Mouse (Mus musculus) embryo, embryonic 10 days (tissue): ENCODE results near the gene Atp2c2.

Experiments
- DNase-seq: peaks from one replicate; pipeline ENCODE4 v3.0.0-alpha.2; 2015; ENCODE audit warnings: low spot score

Gene Atp2c2

DNA sequence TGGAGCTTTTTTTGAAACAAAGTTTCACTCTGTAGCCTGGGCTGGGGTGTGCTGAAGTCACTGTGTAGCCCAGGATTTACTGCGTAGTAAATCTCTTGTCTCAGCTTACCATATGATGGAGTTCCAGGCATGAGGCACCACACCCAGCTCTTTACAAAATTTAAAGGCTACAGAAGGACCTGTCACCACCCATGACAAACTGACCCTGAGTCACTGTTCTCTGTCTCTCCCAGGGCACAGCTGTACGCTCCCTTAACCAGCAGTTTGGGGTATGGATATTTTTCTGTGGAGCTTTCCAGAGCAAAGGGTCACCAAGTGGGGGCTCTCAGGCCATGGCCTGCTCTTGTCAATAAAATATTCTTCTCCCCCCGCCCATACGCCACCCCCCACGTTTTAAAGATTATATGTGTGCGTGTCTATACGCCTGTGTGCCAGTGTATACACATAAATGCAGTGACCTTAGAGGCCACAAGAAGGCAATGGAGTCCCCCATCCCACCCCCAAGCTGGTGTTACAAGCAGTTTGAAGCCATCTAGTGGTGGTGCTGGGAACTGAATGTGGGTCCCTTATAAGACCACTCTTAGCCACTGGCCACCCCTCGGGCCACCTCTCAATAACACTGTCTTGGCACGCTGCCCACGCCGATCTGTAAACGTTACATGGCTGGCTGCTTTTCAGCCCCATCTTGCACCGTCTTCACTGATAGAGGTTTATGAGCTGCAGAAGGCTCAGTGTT is 43.6 kb downstream of the Atp2c2 start:
- peak; percentile 85 for DNase-seq

DNA sequence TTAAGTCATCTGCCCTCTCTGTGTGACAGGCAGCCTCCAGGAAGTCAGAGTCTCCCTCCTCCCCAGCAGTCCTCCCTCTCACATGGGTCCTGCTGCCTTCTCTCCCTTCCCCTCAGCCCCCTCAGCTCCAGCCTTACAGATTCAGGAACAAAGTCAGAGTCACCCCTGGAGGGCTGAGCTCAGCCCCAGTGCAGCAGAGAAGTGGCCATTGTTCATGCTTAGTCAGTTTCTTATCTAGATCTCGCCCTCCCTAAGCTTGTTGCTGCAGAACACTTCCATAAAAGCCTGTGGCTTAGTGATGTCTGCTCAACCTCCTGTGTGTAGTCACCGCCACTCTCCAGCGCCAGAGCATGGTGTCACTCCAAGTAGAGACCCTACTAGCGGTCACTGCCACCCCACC is 44.8 kb downstream of the Atp2c2 start:
- DNase-seq, result no peak

GRCm38 (mm10) chr8:119755238-119756146 is 55.7 kb downstream of the Atp2c2 start:
- DNase-seq, result peak; percentile 15

DNA sequence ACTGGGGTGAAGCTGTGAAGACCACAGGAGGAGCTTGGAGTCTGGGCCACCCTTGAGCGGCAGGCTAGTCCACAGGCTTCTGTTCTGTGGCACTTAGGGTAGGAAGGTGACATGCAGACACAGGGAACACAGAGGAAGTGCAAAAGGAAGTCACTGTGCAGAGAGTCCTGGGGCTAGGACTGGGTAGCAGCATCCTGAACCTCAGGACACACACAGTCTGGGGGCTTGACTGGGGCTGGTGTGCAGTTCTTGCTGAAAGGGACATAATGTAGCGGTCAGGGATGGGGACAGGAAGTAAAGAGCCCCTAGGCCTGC is 56.3 kb downstream of the Atp2c2 start:
- DNase-seq, result no peak

DNA sequence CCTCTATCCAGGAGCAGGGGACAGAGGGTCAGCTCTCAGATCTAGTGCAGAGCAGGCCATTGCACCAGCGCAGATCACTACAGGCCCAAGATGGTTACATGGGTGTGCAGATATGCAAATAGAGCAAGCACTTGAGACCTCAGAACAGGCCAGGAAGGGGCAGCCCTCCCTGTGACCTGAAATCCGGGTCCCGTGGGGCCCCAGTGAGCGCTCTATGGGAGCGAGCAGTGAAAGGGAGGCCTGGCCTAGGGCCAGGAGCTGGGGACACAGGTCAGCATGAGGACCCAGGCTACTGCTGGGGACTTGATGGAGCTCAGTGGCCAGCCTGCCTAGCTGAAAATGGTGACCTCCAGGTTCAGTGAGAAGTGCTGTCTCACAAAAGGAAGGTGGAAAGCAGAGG is 56.7 kb downstream of the Atp2c2 start:
- no peak for DNase-seq

GRCm38 (mm10) chr8:119761692-119762091 is 61.9 kb downstream of the Atp2c2 start:
- no peak for DNase-seq

DNA sequence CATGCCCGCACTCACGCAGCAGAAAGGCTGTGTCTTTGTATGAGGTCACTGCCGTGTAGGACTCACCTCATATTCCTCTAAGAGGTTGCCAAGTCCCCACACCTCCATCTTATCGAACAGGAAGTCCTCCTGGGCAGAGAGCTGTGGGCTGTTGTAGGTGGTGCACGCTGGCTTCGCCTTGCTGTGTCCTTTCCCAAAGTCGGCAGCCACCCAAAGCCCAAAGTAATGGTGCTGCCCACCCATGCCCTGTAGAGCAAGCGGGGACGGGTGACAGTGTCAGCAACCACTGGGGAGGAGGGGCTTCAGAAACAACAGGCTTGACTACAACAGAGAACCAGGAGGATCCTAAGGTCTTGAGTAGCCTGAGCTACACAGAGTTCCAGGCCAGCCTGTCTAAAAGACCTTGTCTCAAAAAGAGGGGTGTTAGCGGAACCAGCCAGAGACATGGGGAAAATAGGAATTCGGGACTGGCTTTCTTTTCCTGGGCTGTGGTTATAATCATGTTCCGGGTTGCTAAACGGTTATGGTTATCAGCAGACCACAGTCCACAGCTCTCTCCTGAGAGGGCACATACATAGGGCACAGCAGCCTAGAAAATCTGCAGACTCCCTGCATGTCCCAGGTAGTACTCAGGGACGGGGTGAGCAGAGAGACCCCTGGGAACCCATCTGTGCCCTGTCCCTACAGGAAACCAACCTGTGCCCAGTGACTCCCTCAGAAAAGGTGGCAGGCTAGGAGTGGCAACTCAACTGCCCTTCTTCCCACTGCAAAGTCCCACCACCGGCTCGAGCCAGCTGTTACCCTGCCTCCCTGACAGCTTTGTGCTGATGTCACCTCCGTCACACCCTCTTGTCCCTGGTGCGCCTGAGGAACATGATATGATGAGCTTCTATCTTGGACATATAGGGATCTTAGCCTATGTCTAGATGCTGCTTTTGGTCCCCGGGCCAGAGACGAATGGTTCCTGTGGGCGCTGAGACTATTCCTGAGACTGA is 62.7 kb downstream of the Atp2c2 start:
- no peak for DNase-seq

DNA sequence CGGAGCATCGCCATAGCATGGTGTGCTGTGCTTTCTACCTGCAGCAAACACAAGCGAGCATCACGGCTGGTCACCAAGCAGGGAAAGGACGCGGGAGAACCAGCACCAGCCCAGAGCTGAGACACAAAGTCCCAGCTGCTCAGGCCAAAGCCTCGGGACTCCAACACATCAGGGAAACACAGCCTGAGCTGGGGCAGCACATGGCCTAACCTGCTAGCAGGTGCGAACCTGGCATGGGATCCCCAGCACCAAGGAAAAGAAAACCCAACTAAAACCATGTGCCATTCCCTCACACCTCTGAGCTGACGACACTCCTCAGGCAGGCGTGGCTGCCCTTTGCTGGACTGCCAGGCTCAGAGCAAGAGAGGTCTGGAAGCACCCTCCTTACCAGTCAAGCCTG is 65.5 kb downstream of the Atp2c2 start:
- no peak for DNase-seq

- no peak for DNase-seq
Observed at GRCm38 (mm10) chr8:119765761-119766444, 66.1 kb downstream of the Atp2c2 start.

DNA sequence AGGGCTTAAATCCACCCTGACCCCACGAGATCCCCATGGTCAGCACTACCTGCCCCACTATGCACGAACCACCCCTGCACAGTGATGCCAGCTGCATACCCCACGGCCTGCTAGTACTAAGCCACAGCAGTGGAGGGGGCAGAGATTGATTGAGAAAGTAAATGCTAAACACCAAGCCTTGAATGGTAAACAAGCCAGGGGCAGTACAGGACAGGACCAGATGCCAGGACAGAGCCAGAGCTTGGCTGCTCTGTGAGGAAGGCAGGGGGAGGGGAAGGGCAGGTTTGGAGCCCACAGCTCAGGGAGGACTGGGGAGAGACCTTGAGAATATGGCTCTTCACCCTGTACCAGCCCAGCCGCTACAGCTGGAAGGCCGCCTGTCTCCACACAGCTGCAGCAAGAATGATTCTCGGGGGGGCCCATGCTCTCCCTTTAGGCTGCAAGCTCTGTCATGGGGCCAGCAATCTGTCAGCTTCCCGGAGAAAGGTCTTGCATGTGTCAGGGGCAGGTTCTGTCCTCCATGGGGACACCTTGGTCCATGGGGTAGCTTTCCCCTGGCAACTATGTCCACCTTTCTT is 76.9 kb downstream of the Atp2c2 start:
- DNase-seq, result no peak

GRCm38 (mm10) chr8:119777765-119778164 is 78.0 kb downstream of the Atp2c2 start:
- peak; percentile 27 for DNase-seq

DNA sequence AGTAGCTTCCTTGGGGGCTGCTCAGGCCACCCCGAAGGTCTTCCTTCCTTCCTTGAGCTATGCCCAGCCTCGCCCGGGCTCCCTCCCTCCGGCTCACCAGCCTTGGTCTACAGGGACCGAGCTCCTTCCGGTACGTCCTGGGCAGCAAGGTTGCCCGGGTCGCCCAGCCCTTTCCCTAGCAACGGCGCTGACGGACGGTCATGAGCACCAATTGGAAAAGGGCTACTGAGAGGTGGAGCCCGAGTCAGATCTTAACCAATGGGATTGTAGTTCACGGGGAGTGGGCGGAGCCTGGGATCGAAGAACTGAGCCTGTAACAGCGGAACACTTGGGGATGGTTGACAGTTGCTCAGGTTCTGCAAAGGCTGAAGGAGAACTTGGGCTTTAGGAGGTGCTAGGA is 78.5 kb downstream of the Atp2c2 start, which contains the start of gene Tldc1:
Gene Tldc1, minus strand, starts transcription at position 154 of the 400 bp plus-strand sequence.
- peak; percentile 100 for DNase-seq

- peak; percentile 93 for DNase-seq
Observed at GRCm38 (mm10) chr8:119779013-119779737, 79.4 kb downstream of the Atp2c2 start.

DNA sequence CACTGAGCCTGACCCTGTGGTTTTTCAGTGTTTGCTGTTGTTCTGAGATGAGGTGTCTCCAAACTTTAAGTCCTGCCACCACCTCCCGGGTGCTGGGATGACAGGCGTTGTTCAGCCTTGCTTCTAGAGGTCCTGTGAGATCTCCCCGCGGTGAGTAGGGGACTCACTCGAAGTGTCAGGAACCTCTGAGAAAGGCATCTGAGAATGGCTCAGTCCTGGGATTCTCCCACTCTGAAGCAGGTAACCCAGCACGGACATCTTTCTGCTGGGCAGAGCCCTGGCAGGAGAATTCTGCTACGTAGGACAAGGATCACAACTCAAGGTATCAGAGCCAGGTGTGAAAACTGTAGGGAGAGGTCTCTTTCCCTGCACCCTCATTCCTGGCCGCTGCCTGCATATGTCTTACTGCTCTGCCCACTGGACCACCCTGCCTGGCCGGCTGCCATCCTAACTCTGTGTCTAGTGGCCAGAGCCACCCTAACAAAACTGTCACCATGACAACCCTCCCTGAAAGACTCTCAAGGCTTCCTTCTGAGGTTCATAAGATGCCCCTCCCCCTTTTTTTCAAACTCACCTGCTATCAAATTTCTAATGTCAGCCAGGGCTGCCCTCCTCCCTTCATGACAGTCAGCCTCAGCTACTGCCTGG is 80.7 kb downstream of the Atp2c2 start:
- DNase-seq, result no peak

DNA sequence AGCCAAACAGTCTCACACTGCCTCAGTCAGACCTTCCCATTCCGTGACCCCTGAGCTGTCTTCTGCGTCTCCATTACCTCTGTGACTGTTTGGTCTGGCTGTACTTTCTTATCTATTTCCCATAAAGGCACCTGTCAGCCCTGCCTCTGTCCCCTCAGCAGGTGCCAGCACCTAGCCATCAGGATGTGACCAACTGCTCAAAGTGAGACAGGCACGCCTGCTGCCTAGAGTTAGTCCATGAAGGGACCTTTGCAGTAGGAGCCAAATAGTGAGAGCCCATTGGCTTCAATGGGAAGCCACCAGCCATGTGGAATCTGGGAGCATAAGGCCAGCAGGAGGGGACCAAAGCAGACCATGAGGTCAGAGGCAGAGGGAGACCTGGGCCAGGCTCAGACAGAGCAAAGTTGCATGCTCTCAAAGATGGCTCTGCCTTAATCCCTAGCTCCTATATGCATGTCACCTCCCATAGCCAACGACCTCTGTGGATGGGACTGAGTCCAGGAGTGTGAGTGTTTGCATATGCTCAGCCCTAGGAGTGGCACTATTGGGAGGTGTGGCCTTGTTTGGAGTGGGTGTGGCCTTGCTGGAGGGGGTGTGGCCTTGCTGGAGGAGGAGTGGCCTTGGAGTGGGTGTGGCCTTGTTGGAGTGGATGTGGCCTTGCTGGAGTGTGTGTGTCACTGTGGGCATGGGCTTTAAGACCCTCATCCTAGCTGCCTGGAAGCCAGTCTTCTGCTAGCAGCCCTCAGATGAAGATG is 81.5 kb downstream of the Atp2c2 start:
- DNase-seq, result no peak

DNA sequence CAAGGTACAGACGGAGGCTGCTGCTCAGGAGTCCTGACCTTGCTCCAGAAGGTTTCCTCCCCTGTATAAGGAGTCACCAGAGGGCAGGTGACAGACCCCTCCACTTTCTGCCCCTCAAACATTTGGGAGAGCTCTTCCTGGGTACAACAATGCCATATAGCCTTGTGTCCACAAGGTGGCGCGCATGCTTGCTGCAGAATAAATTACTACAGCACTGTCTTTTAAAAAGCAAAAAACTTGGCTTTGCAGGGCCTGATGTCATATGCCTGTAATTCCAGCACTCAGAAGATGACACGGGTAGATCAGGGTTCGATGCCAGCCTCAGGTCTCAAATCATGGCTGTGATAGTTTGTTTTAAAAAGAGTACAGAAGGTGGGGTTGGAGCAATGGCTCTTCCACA is 82.9 kb downstream of the Atp2c2 start:
- DNase-seq, result peak; percentile 87

GRCm38 (mm10) chr8:119783579-119783978 is 83.8 kb downstream of the Atp2c2 start:
- no peak for DNase-seq

DNA sequence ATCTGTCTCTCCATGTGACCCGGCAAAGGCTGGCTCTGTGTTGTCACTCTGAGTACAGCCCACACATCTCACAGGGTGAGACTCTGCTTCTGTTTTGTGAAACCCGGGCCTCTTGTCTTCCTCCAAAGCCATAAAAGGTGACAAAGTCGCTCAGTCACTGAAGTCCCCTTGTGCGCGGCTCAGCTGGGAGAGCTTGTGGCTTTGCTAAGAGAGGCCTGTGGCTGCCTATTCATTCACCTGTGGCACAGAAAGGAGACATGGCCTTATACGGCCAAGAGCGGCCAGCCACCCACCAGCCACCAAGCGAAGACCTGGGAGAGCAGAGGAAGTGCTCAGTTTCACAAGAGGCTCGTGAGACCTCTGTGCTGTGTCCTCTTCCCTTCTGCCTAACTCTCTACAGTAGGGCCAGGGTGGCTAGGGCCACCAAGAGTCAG is 84.3 kb downstream of the Atp2c2 start:
- no peak for DNase-seq

GRCm38 (mm10) chr8:119784676-119785075 is 84.9 kb downstream of the Atp2c2 start:
- DNase-seq, result no peak
